Mouse (Mus musculus) megakaryocyte, embryonic 14.5 days (primary cell): ENCODE results near the gene Tmem53.

Source experiments
- FLI1 ChIP-seq: IDR thresholded peaks from 2 replicates; pipeline ENCODE4 v1.6.1; 2012; ENCODE audit warnings: low read length, inconsistent platforms, mixed read lengths
- GATA1 ChIP-seq: IDR thresholded peaks from 3 replicates; pipeline ENCODE4 v1.6.1; 2012; ENCODE audit warnings: mixed read lengths, low read length, inconsistent platforms, borderline replicate concordance

- TF ChIP-seq GATA1 (no peak), FLI1 (no peak)
These were observed 57.7 kb downstream of the Tmem53 start for GRCm38 (mm10) chr4:117309427-117309826.
